Mouse (Mus musculus): Measurements from ENCODE around the gene Odf3b. TPM values are rescaled to one million over a fixed set of nuclear protein-coding genes. Genes with fewer than 3 reads are reported as not detected.

Odf3b gene
- not detected for polyA plus RNA-seq (2014; fragmentation: Illumina TruSeq; extraction: RNeasy Lipid Tissue Mini Kit (QIAGEN cat#74804))

DNA sequence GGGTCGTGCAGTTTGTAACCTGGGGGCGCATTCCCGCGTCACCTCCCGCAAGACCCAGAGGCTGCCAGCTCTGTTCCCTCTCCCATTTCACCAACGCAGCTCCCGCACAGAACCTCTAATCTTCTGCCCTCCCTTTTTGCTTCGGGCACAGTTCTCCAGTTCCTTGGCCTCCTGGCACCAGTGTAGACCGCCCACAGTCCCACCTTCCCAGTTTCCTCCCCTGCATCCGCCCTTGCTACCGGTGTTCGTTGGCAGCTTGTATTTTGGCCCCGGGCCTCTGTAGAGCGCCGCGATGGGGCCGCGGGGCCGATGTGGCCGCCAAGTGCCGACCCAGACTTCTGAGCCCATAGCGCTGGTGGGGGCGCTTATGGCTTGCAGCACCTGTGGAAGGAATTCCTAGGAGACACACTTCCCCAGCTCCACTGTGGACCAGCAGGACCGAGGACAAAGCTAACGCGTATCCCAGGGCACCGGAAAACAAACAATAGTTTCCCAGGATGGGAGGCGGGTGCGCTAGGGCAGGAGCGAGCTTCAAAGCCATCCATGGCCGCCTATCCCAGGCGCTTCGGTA, at the start of gene Odf3b:
Gene Odf3b, minus strand, starts transcription at position 452 of the 571 bp plus-strand sequence.

DNA sequence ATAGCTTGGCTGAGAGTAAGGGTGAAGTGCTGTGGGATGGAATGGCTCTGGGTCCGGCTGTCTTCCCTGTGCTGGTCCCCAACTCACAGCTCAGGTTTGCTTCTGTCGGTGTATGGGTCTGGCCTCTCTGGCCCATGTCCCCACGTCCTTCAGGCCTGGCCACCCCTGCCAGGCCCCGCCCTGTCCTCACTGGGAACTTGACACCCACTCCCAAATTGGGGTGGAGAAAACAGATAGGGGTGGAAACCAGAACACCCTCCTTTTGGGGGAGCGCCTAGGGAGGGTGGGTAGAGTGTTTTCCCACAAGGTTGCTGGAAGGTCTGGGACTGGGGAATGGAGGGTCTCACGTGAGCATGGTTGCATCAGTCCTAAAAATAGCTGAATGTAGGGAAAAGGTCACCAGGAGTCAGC, 46.6 kb upstream of the Odf3b start, which contains the start of gene Cpt1b:
Gene Cpt1b, minus strand, starts transcription at position 153 of the 411 bp plus-strand sequence.

DNA sequence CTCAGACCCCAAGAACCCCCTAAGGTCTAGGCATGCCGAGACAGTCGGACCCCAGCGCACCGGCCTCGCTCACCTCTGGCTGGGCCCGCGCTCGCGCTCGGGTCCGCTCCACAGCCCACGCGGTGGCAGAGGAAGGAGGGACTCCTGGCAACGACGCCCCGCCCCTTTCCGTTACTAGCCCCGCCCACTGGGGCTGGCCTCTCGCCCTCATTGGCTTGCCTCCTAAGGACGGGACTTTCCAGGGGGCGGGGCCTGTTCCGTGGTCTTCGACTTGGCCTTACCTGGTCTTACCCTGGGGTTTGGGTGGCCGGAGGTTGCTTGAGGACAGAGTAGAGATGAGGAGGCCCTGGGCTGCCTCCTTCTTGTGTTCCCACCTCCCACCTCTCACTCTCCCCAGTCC, 31.0 kb upstream of the Odf3b start, which contains the start of gene Syce3:
Gene Syce3, minus strand, starts transcription at position 386 of the 400 bp plus-strand sequence.

DNA sequence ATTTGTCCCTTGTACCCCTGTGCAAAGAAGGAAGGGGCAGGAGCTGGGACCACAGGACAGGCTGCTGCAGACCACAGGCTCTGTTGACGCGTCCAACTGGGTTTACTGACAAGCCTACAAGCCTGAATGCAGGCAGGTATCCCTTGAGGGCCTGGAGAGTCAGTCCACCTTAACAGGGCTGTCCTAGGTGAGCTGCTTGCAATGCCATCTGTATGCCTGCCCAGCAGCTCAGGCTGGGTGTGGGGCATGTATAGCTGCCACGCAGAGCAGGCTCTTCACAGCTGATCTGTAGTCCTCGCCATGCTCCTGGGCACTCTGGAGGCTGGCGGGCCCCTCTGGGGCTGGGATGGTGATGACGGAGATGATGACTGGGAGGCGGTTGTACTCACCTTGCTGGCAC, 5.5 kb upstream of the Odf3b start, which contains the start of gene Klhdc7b:
Gene Klhdc7b, plus strand, starts transcription at position 301 of the 400 bp plus-strand sequence.

DNA sequence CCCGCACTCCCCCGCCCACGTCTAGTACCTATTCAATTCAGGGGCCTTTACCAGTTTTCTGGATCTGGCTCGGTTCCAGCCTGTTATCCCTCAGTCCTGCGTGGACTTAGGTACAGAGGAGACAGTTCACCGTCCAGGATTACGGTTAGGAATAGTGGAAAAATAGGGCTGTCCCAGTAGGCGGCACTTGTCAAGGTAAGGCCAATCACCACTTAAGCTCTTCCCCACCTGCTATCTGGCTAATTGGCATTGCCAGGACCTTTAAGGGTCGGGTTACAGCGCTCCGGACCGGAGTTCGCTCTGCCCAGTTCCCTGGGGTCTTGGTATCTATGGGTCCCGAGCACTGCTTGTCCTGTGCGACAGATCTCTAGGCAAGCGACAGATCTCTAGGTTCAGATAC, 2.1 kb downstream of the Odf3b start, which contains the start of gene Tymp:
Gene Tymp, minus strand, starts transcription at position 83 of the 400 bp plus-strand sequence.

DNA sequence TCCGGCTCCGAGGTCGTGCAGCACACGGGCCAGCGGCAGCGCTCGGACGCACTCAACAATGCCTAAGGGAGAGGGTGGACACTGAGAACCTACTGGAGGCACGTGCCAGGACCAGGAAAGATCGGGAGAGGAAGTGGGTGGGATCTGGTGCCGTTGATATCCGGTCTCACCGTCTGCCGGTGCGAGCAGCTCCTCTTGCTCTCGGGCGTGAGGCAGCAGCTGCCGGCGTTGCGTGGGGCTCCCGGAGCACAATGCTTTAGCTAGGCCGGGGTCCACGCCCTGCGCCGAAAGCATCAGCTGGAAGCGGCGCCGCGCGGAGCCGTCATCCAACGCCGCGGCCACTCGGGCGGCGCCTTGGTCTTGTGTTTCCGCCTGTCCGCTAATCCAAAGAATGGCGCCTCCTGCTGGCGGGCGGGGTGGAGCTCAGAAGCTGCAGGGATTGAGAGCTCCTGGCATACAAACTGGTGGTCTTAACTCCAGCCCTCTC, 5.3 kb downstream of the Odf3b start, which contains the start of gene Sco2:
Gene Sco2, minus strand, starts transcription at position 85 of the 487 bp plus-strand sequence.

DNA sequence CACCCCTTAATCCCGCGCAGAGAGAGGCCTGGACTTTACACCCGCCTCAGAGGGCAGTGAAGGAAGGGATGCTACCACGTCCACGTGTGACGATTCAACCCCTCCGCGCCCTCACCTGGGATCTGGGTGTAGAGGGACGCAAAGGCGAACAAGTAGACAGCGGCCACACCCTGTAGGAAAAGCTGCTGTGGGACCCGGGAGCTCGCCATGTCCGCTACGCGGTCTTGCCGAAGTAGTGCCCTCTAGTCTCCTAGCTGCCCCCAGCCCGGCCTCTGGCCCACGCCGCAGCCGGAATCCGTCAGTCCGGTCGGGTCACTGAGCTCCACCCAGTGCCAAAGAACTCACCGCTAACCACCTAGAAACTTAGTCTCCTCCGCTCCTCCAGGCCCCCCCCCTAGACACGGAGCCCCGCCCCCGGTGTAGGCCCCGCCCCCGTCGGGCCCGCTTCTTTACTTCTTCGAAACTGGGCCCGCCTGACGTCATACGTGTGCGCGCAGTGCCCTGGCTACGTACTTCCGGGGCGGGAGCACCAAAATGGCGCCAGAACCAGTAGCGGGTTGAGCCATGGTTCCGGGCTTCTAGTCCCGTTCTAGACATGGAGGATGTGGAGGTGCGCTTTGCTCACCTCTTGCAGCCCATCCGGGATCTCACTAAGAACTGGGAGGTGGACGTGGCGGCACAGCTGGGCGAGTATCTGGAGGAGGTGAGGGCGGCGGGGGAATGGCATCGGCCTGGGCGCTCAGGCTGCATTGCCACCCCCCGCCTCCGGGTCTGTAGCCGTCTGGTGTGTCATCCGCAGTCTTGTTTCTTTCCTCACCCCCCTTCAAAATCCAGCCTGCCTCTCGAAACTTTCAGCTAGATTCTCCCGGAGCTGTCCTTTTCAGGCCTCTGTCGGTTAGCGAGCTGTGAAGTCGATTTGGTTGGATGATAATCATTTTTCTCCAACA, 23.6 kb downstream of the Odf3b start, which contains the start of the genes Lmf2 and Ncaph2:
Gene Lmf2, minus strand, starts transcription at position 419 of the 947 bp plus-strand sequence.
Gene Ncaph2, plus strand, starts transcription at position 479 of the 947 bp plus-strand sequence.

DNA sequence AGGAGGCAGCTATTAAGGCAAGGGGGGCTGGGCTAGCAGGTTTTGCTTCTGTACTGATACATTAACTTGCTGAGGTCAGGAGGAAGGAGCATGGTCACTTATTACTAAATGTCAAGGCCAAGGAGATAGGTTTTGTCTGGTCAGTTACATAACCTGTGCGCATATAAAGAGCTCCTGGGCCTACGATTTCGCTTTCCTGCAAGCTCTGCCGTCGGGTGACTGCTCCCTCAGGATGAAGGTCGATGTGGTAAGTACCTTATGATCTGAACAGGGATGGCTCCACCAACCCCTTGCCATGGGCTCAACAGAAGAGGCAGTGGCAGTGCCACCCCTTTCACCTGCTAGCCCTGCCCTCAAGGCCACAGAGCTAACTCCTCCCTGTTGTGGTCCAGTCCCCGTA, 44.8 kb downstream of the Odf3b start, which contains the start of gene Miox:
Gene Miox, plus strand, starts transcription at position 128 of the 400 bp plus-strand sequence.

Other genes starting within 250 kb of the Odf3b start
- not detected for gene Mapk12, start 238.6 kb downstream of the Odf3b start, polyA plus RNA-seq (2014; fragmentation: Illumina TruSeq; extraction: RNeasy Lipid Tissue Mini Kit (QIAGEN cat#74804))
- not detected for gene Mapk11, start 229.7 kb downstream of the Odf3b start, polyA plus RNA-seq (2014; fragmentation: Illumina TruSeq; extraction: RNeasy Lipid Tissue Mini Kit (QIAGEN cat#74804))
- 6.7 TPM for gene Plxnb2, start 198.5 kb downstream of the Odf3b start, polyA plus RNA-seq (2014; fragmentation: Illumina TruSeq; extraction: RNeasy Lipid Tissue Mini Kit (QIAGEN cat#74804))
- 0.17 TPM for gene Dennd6b, start 182.8 kb downstream of the Odf3b start, polyA plus RNA-seq (2014; fragmentation: Illumina TruSeq; extraction: RNeasy Lipid Tissue Mini Kit (QIAGEN cat#74804))
- 5.9 TPM for gene Ppp6r2, start 167.7 kb downstream of the Odf3b start, polyA plus RNA-seq (2014; fragmentation: Illumina TruSeq; extraction: RNeasy Lipid Tissue Mini Kit (QIAGEN cat#74804))
- 1.5 TPM for gene Sbf1, start 64.0 kb downstream of the Odf3b start, polyA plus RNA-seq (2014; fragmentation: Illumina TruSeq; extraction: RNeasy Lipid Tissue Mini Kit (QIAGEN cat#74804))
- not detected for gene Adm2, start 56.6 kb downstream of the Odf3b start, polyA plus RNA-seq (2014; fragmentation: Illumina TruSeq; extraction: RNeasy Lipid Tissue Mini Kit (QIAGEN cat#74804))
- gene Miox, start 44.9 kb downstream of the Odf3b start, polyA plus RNA-seq (2014; fragmentation: Illumina TruSeq; extraction: RNeasy Lipid Tissue Mini Kit (QIAGEN cat#74804)): not detected
- gene Lmf2, start 23.6 kb downstream of the Odf3b start, polyA plus RNA-seq (2014; fragmentation: Illumina TruSeq; extraction: RNeasy Lipid Tissue Mini Kit (QIAGEN cat#74804)): 0.86 TPM
- 12.9 TPM for gene Ncaph2, start 23.6 kb downstream of the Odf3b start, polyA plus RNA-seq (2014; fragmentation: Illumina TruSeq; extraction: RNeasy Lipid Tissue Mini Kit (QIAGEN cat#74804))
- not detected for gene Sco2, start 5.4 kb downstream of the Odf3b start, polyA plus RNA-seq (2014; fragmentation: Illumina TruSeq; extraction: RNeasy Lipid Tissue Mini Kit (QIAGEN cat#74804))
- not detected for gene Tymp, start 2.2 kb downstream of the Odf3b start, polyA plus RNA-seq (2014; fragmentation: Illumina TruSeq; extraction: RNeasy Lipid Tissue Mini Kit (QIAGEN cat#74804))
- gene Klhdc7b, start 5.6 kb upstream of the Odf3b start, polyA plus RNA-seq (2014; fragmentation: Illumina TruSeq; extraction: RNeasy Lipid Tissue Mini Kit (QIAGEN cat#74804)): not detected
- not detected for gene Syce3, start 31.2 kb upstream of the Odf3b start, polyA plus RNA-seq (2014; fragmentation: Illumina TruSeq; extraction: RNeasy Lipid Tissue Mini Kit (QIAGEN cat#74804))
- not detected for gene Cpt1b, start 46.6 kb upstream of the Odf3b start, polyA plus RNA-seq (2014; fragmentation: Illumina TruSeq; extraction: RNeasy Lipid Tissue Mini Kit (QIAGEN cat#74804))
- gene C730034F03Rik, start 50.3 kb upstream of the Odf3b start, polyA plus RNA-seq (2014; fragmentation: Illumina TruSeq; extraction: RNeasy Lipid Tissue Mini Kit (QIAGEN cat#74804)): 0.48 TPM
- not detected for gene Gm44502, start 50.4 kb upstream of the Odf3b start, polyA plus RNA-seq (2014; fragmentation: Illumina TruSeq; extraction: RNeasy Lipid Tissue Mini Kit (QIAGEN cat#74804))
- 19.3 TPM for gene Chkb, start 50.6 kb upstream of the Odf3b start, polyA plus RNA-seq (2014; fragmentation: Illumina TruSeq; extraction: RNeasy Lipid Tissue Mini Kit (QIAGEN cat#74804))
- gene Mapk8ip2, start 74.6 kb upstream of the Odf3b start, polyA plus RNA-seq (2014; fragmentation: Illumina TruSeq; extraction: RNeasy Lipid Tissue Mini Kit (QIAGEN cat#74804)): 0.20 TPM
- gene Arsa, start 98.1 kb upstream of the Odf3b start, polyA plus RNA-seq (2014; fragmentation: Illumina TruSeq; extraction: RNeasy Lipid Tissue Mini Kit (QIAGEN cat#74804)): 1.9 TPM
- 1.00 TPM for gene Shank3, start 120.3 kb upstream of the Odf3b start, polyA plus RNA-seq (2014; fragmentation: Illumina TruSeq; extraction: RNeasy Lipid Tissue Mini Kit (QIAGEN cat#74804))
- not detected for gene Acr, start 189.0 kb upstream of the Odf3b start, polyA plus RNA-seq (2014; fragmentation: Illumina TruSeq; extraction: RNeasy Lipid Tissue Mini Kit (QIAGEN cat#74804))
- gene Rabl2, start 212.6 kb upstream of the Odf3b start, polyA plus RNA-seq (2014; fragmentation: Illumina TruSeq; extraction: RNeasy Lipid Tissue Mini Kit (QIAGEN cat#74804)): 11.1 TPM